In genomic region chr6:85264982-85265518, GRCm38 (mm10) we compare ENCODE assay signal across 11 mouse cellular contexts.
DNase-seq lines count a peak whose midpoint lies in the region; ATAC-seq lines count a peak whose summit lies in the region.
"Had no signal": no experiment of that assay in that cellular context is flagged by ENCODE, and none has a peak within 500 bp of the region (broad histone marks: within the 10 kb centered on the region; RNA-seq: fewer than 3 reads in every experiment).

No protein-coding gene starts in this region.

- H3K4me3 ChIP-seq in embryonic facial prominence, embryonic 14.5 days (ENCODE audit: low read depth, low read length): no peak overlapping the region
- no peak overlapping the region for H3K4me3 ChIP-seq in hindbrain, embryonic 16.5 days (ENCODE audit: low read length)
- H3K4me3 ChIP-seq: gastrocnemius, adult 2 months; myocyte had no signal

- no peak overlapping the region for H3K9ac ChIP-seq in embryonic facial prominence, embryonic 14.5 days (ENCODE audit: low read depth, low read length)
- H3K9ac ChIP-seq in hindbrain, embryonic 16.5 days (ENCODE audit: low read depth, low read length): 0 out of 2 replicates have a peak overlapping the region, but pooled peaks have one; percentile 7

- no peaks in the 10 kb centered on the region for H3K9me3 ChIP-seq in embryonic facial prominence, embryonic 14.5 days (ENCODE audit: control insufficient read depth, low read length)
- no peaks in the 10 kb centered on the region for H3K9me3 ChIP-seq in hindbrain, embryonic 16.5 days (ENCODE audit: control insufficient read depth, low read length)

- H3K27me3 ChIP-seq in embryonic facial prominence, embryonic 14.5 days (replicated peaks; ENCODE audit: control insufficient read depth, insufficient read depth, low read length): no peaks in the 10 kb centered on the region
- no peaks in the 10 kb centered on the region for H3K27me3 ChIP-seq in hindbrain, embryonic 16.5 days (replicated peaks; ENCODE audit: control insufficient read depth, insufficient read depth, low read length)

- H3K36me3 ChIP-seq in embryonic facial prominence, embryonic 14.5 days (ENCODE audit: control insufficient read depth, insufficient read depth, low read length): no peaks in the 10 kb centered on the region
- no peaks in the 10 kb centered on the region for H3K36me3 ChIP-seq in hindbrain, embryonic 16.5 days (ENCODE audit: control insufficient read depth, insufficient read depth, low read length)

- no peak overlapping the region for H3K27ac ChIP-seq in embryonic facial prominence, embryonic 14.5 days (replicated peaks; ENCODE audit: low read depth, low read length)
- no peak overlapping the region for H3K27ac ChIP-seq in hindbrain, embryonic 16.5 days (ENCODE audit: low read depth, low read length)

- 15% methylated on average over 15 of the region's 15 CpGs for whole genome bisulfite sequencing in embryonic facial prominence, embryonic 14.5 days
- 9% methylated on average over 15 of the region's 15 CpGs for WGBS in hindbrain, embryonic 16.5 days

- peaks cover 12% of the 10 kb centered on the region; the same call in 1 of the 2 replicates for H3K4me1 ChIP-seq in embryonic facial prominence, embryonic 14.5 days (ENCODE audit: control insufficient read depth, insufficient read depth, low read length)
- H3K4me1 ChIP-seq in hindbrain, embryonic 16.5 days (ENCODE audit: control insufficient read depth, insufficient read depth, low read depth, low read length): peaks cover 9% of the 10 kb centered on the region

- ATAC-seq in embryonic facial prominence, embryonic 14.5 days (ENCODE audit: low read depth): peak; percentile 73; the same call in 1 of the 2 replicates
- peak; percentile 60; the same call in 1 of the 2 replicates for ATAC-seq in hindbrain, embryonic 16.5 days

- peak; percentile 74 for DNase-seq in embryo, embryonic 10.5 days (ENCODE audit: low spot score)
- DNase-seq in embryonic facial prominence, embryonic 14.5 days (ENCODE audit: low spot score): peak; percentile 73
- peak; percentile 52 for DNase-seq in neural tube, embryonic 10.5 days (ENCODE audit: extremely low spot score, low spot score)
- DNase-seq in adrenal gland, adult 8-10 months: no peak
- no peak for DNase-seq in cerebellum, adult 18-20 months
- no peak for DNase-seq in ovary, postnatal 14 days (ENCODE audit: low spot score)
- DNase-seq: adrenal gland, postnatal 10 days; cerebellum, adult 8-10 months; gastrocnemius, adult 2 months had no signal

- no peak overlapping the region; the same call in 1 of the 2 replicates for H3K4me2 ChIP-seq in embryonic facial prominence, embryonic 14.5 days (ENCODE audit: low read depth, low read length)
- no peak overlapping the region for H3K4me2 ChIP-seq in hindbrain, embryonic 16.5 days (ENCODE audit: low read length)

Comparison
In these comparisons a context has a peak if more than half of its experiments do, and no peak if none do; other contexts are left out.
1. DNase-seq: peak in embryo, embryonic 10.5 days (single experiment), embryonic facial prominence, embryonic 14.5 days (single experiment) and neural tube, embryonic 10.5 days (single experiment); none in adrenal gland, adult 8-10 months (single experiment), cerebellum, adult 18-20 months (0 of 2) and ovary, postnatal 14 days (single experiment).